Mouse (Mus musculus): ENCODE data around the gene Ctf1. TPM values are rescaled to one million over a fixed set of nuclear protein-coding genes. Genes with fewer than 3 reads are reported as not detected.

Gene Ctf1
- total and polyA plus RNA-seq, 3 experiments, result 3.3 to 18.9 (median 3.7) TPM

Small RNAs within 50 kb of the gene (microRNA-seq; reads per million reads assigned to microRNA genes)
- gene Mir762, result 0 reads per million in 2 experiments

Other genes starting within 250 kb of the Ctf1 start
- 10 to 100 TPM; 54.8 to 90.7 TPM for gene Fbrs, start 233.5 kb upstream of the Ctf1 start, total RNA-seq (2021)
- gene Fbrs, start 233.5 kb upstream of the Ctf1 start, polyA plus RNA-seq (2012; rRNA removed), result 46.0 and 57.8 TPM in 2 replicates
- 10 to 100 TPM; 68.6 to 90.2 TPM for gene Srcap, start 200.8 kb upstream of the Ctf1 start, total RNA-seq (2021)
- 29.3 and 41.2 TPM in 2 replicates for gene Srcap, start 200.8 kb upstream of the Ctf1 start, polyA plus RNA-seq (2012; rRNA removed)
- gene Gm42715, start 193.2 kb upstream of the Ctf1 start, total RNA-seq (2021), result 10 to 100 TPM; 19.1 to 19.7 TPM
- gene Gm42715, start 193.2 kb upstream of the Ctf1 start, polyA plus RNA-seq (2012; rRNA removed), result 4.0 and 6.7 TPM in 2 replicates
- gene Tmem265, start 151.3 kb upstream of the Ctf1 start, total RNA-seq (2021), result not detected
- gene Tmem265, start 151.3 kb upstream of the Ctf1 start, polyA plus RNA-seq (2012; rRNA removed), result 0.39 and 2.5 TPM in 2 replicates
- gene Phkg2, start 139.4 kb upstream of the Ctf1 start, total RNA-seq (2021), result 10 to 100 TPM; 37.3 to 44.4 TPM
- gene Phkg2, start 139.4 kb upstream of the Ctf1 start, polyA plus RNA-seq (2012; rRNA removed), result 48.3 and 53.2 TPM in 2 replicates
- gene Ccdc189, start 124.1 kb upstream of the Ctf1 start, total RNA-seq (2021), result 10 to 100 TPM in 1 of 2 experiments, 1 to 10 TPM in 1; 7.6 to 11.4 TPM
- gene Ccdc189, start 124.1 kb upstream of the Ctf1 start, polyA plus RNA-seq (2012; rRNA removed), result 4.8 and 6.1 TPM in 2 replicates
- 10 to 100 TPM; 54.9 to 55.7 TPM for gene Rnf40, start 124.0 kb upstream of the Ctf1 start, total RNA-seq (2021)
- gene Rnf40, start 124.0 kb upstream of the Ctf1 start, polyA plus RNA-seq (2012; rRNA removed), result 19.3 and 23.3 TPM in 2 replicates
- 10 to 100 TPM; 16.3 to 21.2 TPM for gene Zfp629, start 96.9 kb upstream of the Ctf1 start, total RNA-seq (2021)
- gene Zfp629, start 96.9 kb upstream of the Ctf1 start, polyA plus RNA-seq (2012; rRNA removed), result 14.0 and 15.5 TPM in 2 replicates
- gene Bcl7c, start 3.8 kb upstream of the Ctf1 start, total RNA-seq (2021), result 10 to 100 TPM; 70.9 to 86.0 TPM
- gene Bcl7c, start 3.8 kb upstream of the Ctf1 start, polyA plus RNA-seq (2012; rRNA removed), result 70.5 and 78.0 TPM in 2 replicates
- gene Ctf2, start 19.4 kb downstream of the Ctf1 start, total RNA-seq (2021), result not detected
- not detected in 2 replicates for gene Ctf2, start 19.4 kb downstream of the Ctf1 start, polyA plus RNA-seq (2012; rRNA removed)
- 10 to 100 TPM in 1 of 2 experiments, 1 to 10 TPM in 1; 9.5 to 11.6 TPM for gene Fbxl19, start 31.8 kb downstream of the Ctf1 start, total RNA-seq (2021)
- gene Fbxl19, start 31.8 kb downstream of the Ctf1 start, polyA plus RNA-seq (2012; rRNA removed), result 34.5 and 42.6 TPM in 2 replicates
- gene Orai3, start 57.1 kb downstream of the Ctf1 start, total RNA-seq (2021), result 10 to 100 TPM; 28.3 to 32.8 TPM
- gene Orai3, start 57.1 kb downstream of the Ctf1 start, polyA plus RNA-seq (2012; rRNA removed), result 90.6 and 94.8 TPM in 2 replicates
- gene Setd1a, start 63.9 kb downstream of the Ctf1 start, total RNA-seq (2021), result 10 to 100 TPM; 36.0 to 42.6 TPM
- gene Setd1a, start 63.9 kb downstream of the Ctf1 start, polyA plus RNA-seq (2012; rRNA removed), result 12.6 and 15.9 TPM in 2 replicates
- 1 to 10 TPM; 2.2 to 4.6 TPM for gene Gm49388, start 72.9 kb downstream of the Ctf1 start, total RNA-seq (2021)
- not detected in 2 replicates for gene Gm49388, start 72.9 kb downstream of the Ctf1 start, polyA plus RNA-seq (2012; rRNA removed)
- gene Hsd3b7, start 87.9 kb downstream of the Ctf1 start, total RNA-seq (2021), result 10 to 100 TPM; 45.5 to 46.2 TPM
- gene Hsd3b7, start 87.9 kb downstream of the Ctf1 start, polyA plus RNA-seq (2012; rRNA removed), result 83.9 and 86.5 TPM in 2 replicates
- gene Stx4a, start 111.6 kb downstream of the Ctf1 start, total RNA-seq (2021), result 100 to 1,000 TPM in 1 of 2 experiments, 10 to 100 TPM in 1; 79.6 to 102 TPM
- gene Stx4a, start 111.6 kb downstream of the Ctf1 start, polyA plus RNA-seq (2012; rRNA removed), result 52.2 and 54.0 TPM in 2 replicates
- gene Stx1b, start 111.8 kb downstream of the Ctf1 start, total RNA-seq (2021), result 1 to 10 TPM; 5.0 to 6.9 TPM
- gene Stx1b, start 111.8 kb downstream of the Ctf1 start, polyA plus RNA-seq (2012; rRNA removed), result 8.5 and 11.4 TPM in 2 replicates
- gene Zfp646, start 163.5 kb downstream of the Ctf1 start, total RNA-seq (2021), result 10 to 100 TPM; 28.9 to 33.1 TPM
- 14.1 and 15.9 TPM in 2 replicates for gene Zfp646, start 163.5 kb downstream of the Ctf1 start, polyA plus RNA-seq (2012; rRNA removed)
- 1 to 10 TPM; 7.2 to 9.7 TPM for gene Zfp668, start 164.1 kb downstream of the Ctf1 start, total RNA-seq (2021)
- gene Zfp668, start 164.1 kb downstream of the Ctf1 start, polyA plus RNA-seq (2012; rRNA removed), result 8.1 and 10.3 TPM in 2 replicates
- gene Prss53, start 178.2 kb downstream of the Ctf1 start, total RNA-seq (2021), result 1 to 10 TPM; 1.0 to 1.2 TPM
- 3.0 and 4.5 TPM in 2 replicates for gene Prss53, start 178.2 kb downstream of the Ctf1 start, polyA plus RNA-seq (2012; rRNA removed)
- gene Gm21974, start 182.7 kb downstream of the Ctf1 start, total RNA-seq (2021), result not detected
- not detected in 2 replicates for gene Gm21974, start 182.7 kb downstream of the Ctf1 start, polyA plus RNA-seq (2012; rRNA removed)
- gene Vkorc1, start 182.9 kb downstream of the Ctf1 start, total RNA-seq (2021), result 10 to 100 TPM; 62.7 to 85.5 TPM
- gene Vkorc1, start 182.9 kb downstream of the Ctf1 start, polyA plus RNA-seq (2012; rRNA removed), result 152 and 201 TPM in 2 replicates
- gene Bckdk, start 191.3 kb downstream of the Ctf1 start, total RNA-seq (2021), result 100 to 1,000 TPM; 122 to 138 TPM
- 164 and 166 TPM in 2 replicates for gene Bckdk, start 191.3 kb downstream of the Ctf1 start, polyA plus RNA-seq (2012; rRNA removed)
- gene Kat8, start 199.8 kb downstream of the Ctf1 start, total RNA-seq (2021), result 10 to 100 TPM; 24.6 to 27.1 TPM
- gene Kat8, start 199.8 kb downstream of the Ctf1 start, polyA plus RNA-seq (2012; rRNA removed), result 10.6 and 10.9 TPM in 2 replicates
- gene Prss8, start 217.4 kb downstream of the Ctf1 start, total RNA-seq (2021), result under 1 TPM in 1 of 2 experiments, not detected in 1; 0.24 TPM
- 0.07 and 0.38 TPM in 2 replicates for gene Prss8, start 217.4 kb downstream of the Ctf1 start, polyA plus RNA-seq (2012; rRNA removed)
- gene Prss36, start 234.0 kb downstream of the Ctf1 start, total RNA-seq (2021), result 1 to 10 TPM; 8.2 to 9.4 TPM
- 24.8 and 27.8 TPM in 2 replicates for gene Prss36, start 234.0 kb downstream of the Ctf1 start, polyA plus RNA-seq (2012; rRNA removed)